24 mouse cellular contexts compared by ENCODE assay signal in genomic region chr6:104984144-104984543, GRCm38 (mm10).
DNase-seq lines count a peak whose midpoint lies in the region; ATAC-seq and TF ChIP-seq lines count a peak whose summit lies in the region.
"Had no signal": no experiment of that assay in that cellular context is flagged by ENCODE, and none has a peak within 500 bp of the region (broad histone marks: within the 10 kb centered on the region; RNA-seq: fewer than 3 reads in every experiment).

No protein-coding gene starts in this region.

- WGBS in midbrain, embryonic 13.5 days, result 53% methylated on average over 1 of the region's 1 CpGs
- 68% methylated on average over 1 of the region's 1 CpGs for WGBS in midbrain, embryonic 10.5 days

- intact Hi-C loops in left cerebral cortex, postnatal 10 days (cut with DNase I), result no loop called here

- no peaks in the 10 kb centered on the region for H3K27me3 ChIP-seq in midbrain, embryonic 13.5 days
- H3K27me3 ChIP-seq in midbrain, embryonic 10.5 days (ENCODE audit: low read depth, poor library complexity, severe bottlenecking), result no peaks in the 10 kb centered on the region
- H3K27me3 ChIP-seq: forebrain, embryonic 13.5 days; hindbrain, embryonic 12.5 days; hindbrain, embryonic 15.5 days; Patski had no signal

- H3K4me1 ChIP-seq in midbrain, embryonic 13.5 days (replicated peaks), result peaks cover 11% of the 10 kb centered on the region
- peaks cover 11% of the 10 kb centered on the region; the same call in 1 of the 2 replicates for H3K4me1 ChIP-seq in midbrain, embryonic 10.5 days
- no peaks in the 10 kb centered on the region for H3K4me1 ChIP-seq in ES-E14 (ENCODE audit: control insufficient read depth in 2 of 2, insufficient read depth in 2 of 2, low read length in 2 of 2, poor library complexity in 1 of 2)
- H3K4me1 ChIP-seq: hindbrain, embryonic 12.5 days; hindbrain, embryonic 15.5 days had no signal

- no peak overlapping the region for H3K4me3 ChIP-seq in midbrain, embryonic 13.5 days (replicated peaks)
- H3K4me3 ChIP-seq in midbrain, embryonic 10.5 days, result no peak overlapping the region
- H3K4me3 ChIP-seq in ES-E14 (ENCODE audit: insufficient read depth in 1 of 2, low read depth in 1 of 2, low read length in 2 of 2, poor library complexity in 1 of 2, severe bottlenecking in 1 of 2), result no peak overlapping the region
- H3K4me3 ChIP-seq: forebrain, embryonic 10.5 days; forebrain, embryonic 13.5 days; gastrocnemius, adult 2 months; hindbrain, embryonic 12.5 days; hindbrain, embryonic 15.5 days had no signal

- no peak for DNase-seq in midbrain, embryonic 10.5 days (ENCODE audit: low spot score)
- DNase-seq in ES-E14 (ENCODE audit: low read depth, low spot score) (peak; percentile 37), WW6 (ENCODE audit: low read depth, low spot score) (peak; percentile 13)
- DNase-seq in left cerebral cortex, postnatal 10 days (ENCODE audit: extremely low spot score in 1 of 2, low spot score in 2 of 2), result no peak
- no peak for DNase-seq in embryo, embryonic 11 days
- DNase-seq: adrenal gland, postnatal 10 days; adrenal gland, postnatal 36 days; cerebellum, adult 11 months; cerebellum, adult 2 months; cerebellum, adult 9-11 months; cerebellum, postnatal 25 days; gastrocnemius, adult 2 months; gastrocnemius, postnatal 14 days; heart, adult 11 months had no signal

- no peak overlapping the region for H3K27ac ChIP-seq in midbrain, embryonic 13.5 days
- no peak overlapping the region for H3K27ac ChIP-seq in midbrain, embryonic 10.5 days (replicated peaks)
- no peak overlapping the region for H3K27ac ChIP-seq in ES-E14 (ENCODE audit: insufficient read depth, low read depth, low read length, poor library complexity, severe bottlenecking)
- H3K27ac ChIP-seq: forebrain, embryonic 10.5 days; forebrain, embryonic 13.5 days; gastrocnemius, adult 2 months; hindbrain, embryonic 12.5 days; hindbrain, embryonic 15.5 days had no signal

- ATAC-seq in midbrain, embryonic 13.5 days, result 0 out of 2 replicates have a peak, but pooled peaks have one; percentile 27
- ATAC-seq: CD4-positive, CD25-positive, alpha-beta regulatory T cell, adult 4 months; forebrain, embryonic 13.5 days; forebrain, embryonic 16.5 days; Patski had no signal

- no peaks in the 10 kb centered on the region for H3K36me3 ChIP-seq in midbrain, embryonic 13.5 days
- no peaks in the 10 kb centered on the region for H3K36me3 ChIP-seq in midbrain, embryonic 10.5 days
- no peaks in the 10 kb centered on the region for H3K36me3 ChIP-seq in ES-E14 (ENCODE audit: control insufficient read depth, insufficient read depth, low read length, poor library complexity, severe bottlenecking)
- H3K36me3 ChIP-seq: forebrain, embryonic 10.5 days; G1E; hindbrain, embryonic 12.5 days; hindbrain, embryonic 15.5 days had no signal

- H3K4me2 ChIP-seq in midbrain, embryonic 13.5 days (replicated peaks), result no peak overlapping the region
- H3K4me2 ChIP-seq: forebrain, embryonic 13.5 days; heart, embryonic 11.5 days; hindbrain, embryonic 12.5 days; hindbrain, embryonic 15.5 days had no signal

- H3K9me3 ChIP-seq in midbrain, embryonic 13.5 days, result no peaks in the 10 kb centered on the region
- H3K9me3 ChIP-seq in midbrain, embryonic 10.5 days (replicated peaks), result no peaks in the 10 kb centered on the region
- H3K9me3 ChIP-seq in ES-E14 (ENCODE audit: control insufficient read depth, insufficient read depth, low read depth, low read length), result no peaks in the 10 kb centered on the region
- H3K9me3 ChIP-seq: forebrain, embryonic 10.5 days; forebrain, embryonic 13.5 days; G1E; hindbrain, embryonic 12.5 days; hindbrain, embryonic 15.5 days had no signal

- no peak overlapping the region for H3K9ac ChIP-seq in midbrain, embryonic 13.5 days (replicated peaks)
- H3K9ac ChIP-seq in ES-E14 (ENCODE audit: insufficient read depth, low read depth, low read length, poor library complexity, severe bottlenecking), result no peak overlapping the region
- H3K9ac ChIP-seq: forebrain, embryonic 13.5 days; hindbrain, embryonic 12.5 days; hindbrain, embryonic 15.5 days had no signal

- in situ Hi-C loops in ES-E14 (cut with MboI; ENCODE audit: low sequenced_read_pairs in 2 of 2, unreplicated experiment in 2 of 2), result no loop called here

TF ChIP-seq in ES-E14, 5 proteins besides CTCF, POLR2A, EP300 and RAD21:
- no peak for TF ChIP-seq ZC3H11A (IDR thresholded peaks at IDR 0.05; ENCODE audit: borderline replicate concordance, low read depth, low read length)
- no peak for TF ChIP-seq CHD2 (IDR thresholded peaks at IDR 0.05; ENCODE audit: low read depth, low read length)
- TF ChIP-seq HCFC1 (IDR thresholded peaks at IDR 0.05; ENCODE audit: borderline replicate concordance, insufficient read depth, low read length), result no peak
- no peak for TF ChIP-seq ZNF384 (IDR thresholded peaks at IDR 0.05; ENCODE audit: low read depth, low read length)
- TF ChIP-seq MAFK (IDR thresholded peaks at IDR 0.05; ENCODE audit: insufficient read depth, low read depth, low read length), result no peak

Comparison
In these comparisons a context has a peak if more than half of its experiments do, and no peak if none do; other contexts are left out.
1. DNase-seq: peak in ES-E14 (single experiment) and WW6 (single experiment); none in midbrain, embryonic 10.5 days (single experiment), left cerebral cortex, postnatal 10 days (0 of 2) and embryo, embryonic 11 days (single experiment).